Mouse (Mus musculus): ENCODE results near the gene Rnf19b.

GRCm38 (mm10) chr4:129030746-129031145, 27.3 kb upstream of the Rnf19b start:
- TF ChIP-seq CTCF (IDR thresholded peaks at IDR 0.05; ENCODE audit: insufficient read depth, low read length) = no peak
- TF ChIP-seq POLR2A (IDR thresholded peaks at IDR 0.05; ENCODE audit: borderline replicate concordance, extremely low read depth, low read depth, low read length) = no peak
